Comparison of ENCODE assay signal across 8 mouse cellular contexts in the genomic region with DNA sequence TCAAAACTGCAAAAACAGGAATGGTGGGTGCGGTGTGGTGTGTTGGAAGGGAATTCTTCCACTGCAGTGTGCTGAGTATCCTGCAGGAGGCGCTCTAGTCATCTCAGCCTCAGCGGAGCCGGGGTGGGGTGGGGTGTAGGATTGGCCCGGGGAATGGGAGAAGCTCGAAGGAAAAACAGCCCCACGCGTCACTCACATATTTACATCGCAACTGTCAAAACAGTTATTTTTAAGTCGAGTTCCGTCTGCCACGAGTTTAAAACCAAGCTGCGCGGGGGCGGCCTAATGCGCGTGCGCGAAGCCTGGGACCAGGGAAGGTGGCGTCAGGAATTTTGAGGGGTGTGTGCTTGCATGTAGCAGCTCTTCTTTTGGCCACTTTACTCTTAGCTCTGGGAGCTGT. TPM values are rescaled to one million over a fixed set of nuclear protein-coding genes. Genes with fewer than 3 reads are reported as not detected.
DNase-seq lines count a peak whose midpoint lies in the region; ATAC-seq and TF ChIP-seq lines count a peak whose summit lies in the region.

No protein-coding gene starts in this region.

- H3K36me3 ChIP-seq in intestine, embryonic 16.5 days (ENCODE audit: control insufficient read depth, insufficient read depth, low read length): no peaks in the 10 kb centered on the region
- H3K36me3 ChIP-seq in small intestine, adult 2 months (ENCODE audit: control insufficient read depth, insufficient read depth, low read length): no peaks in the 10 kb centered on the region

- H3K27ac ChIP-seq in intestine, embryonic 16.5 days (ENCODE audit: low read length): no peak overlapping the region
- no peak overlapping the region for H3K27ac ChIP-seq in small intestine, adult 2 months (ENCODE audit: insufficient read depth, low read depth, low read length)

- intact Hi-C loops in gastrocnemius, postnatal 14 days (cut with DNase I; ENCODE audit: low total_unique reads): no loop called here
- intact Hi-C loops in left cerebral cortex, postnatal 10 days (cut with DNase I): loop anchor here (5.0 kb wide), 1 partner anchor 95 kb away; no protein-coding TSS in a partner anchor

- peak overlapping the region; percentile 49 for H3K4me2 ChIP-seq in intestine, embryonic 16.5 days (ENCODE audit: low read depth, low read length)

- H3K27me3 ChIP-seq in intestine, embryonic 16.5 days (replicated peaks; ENCODE audit: control insufficient read depth, insufficient read depth, low read length): peaks cover 11% of the 10 kb centered on the region; the same call in 1 of the 2 replicates
- peaks cover 2% of the 10 kb centered on the region; the same call in 1 of the 2 replicates for H3K27me3 ChIP-seq in small intestine, adult 2 months (ENCODE audit: control insufficient read depth, insufficient read depth, low read length)

- WGBS in intestine, embryonic 16.5 days: 4% methylated on average over 20 of the region's 20 CpGs
- WGBS in small intestine, adult 2 months: 7% methylated on average over 20 of the region's 20 CpGs

- peak; percentile 43 for DNase-seq in cerebellum, adult 11 months
- peak; percentile 48 for DNase-seq in gastrocnemius, postnatal 14 days
- DNase-seq in left cerebral cortex, postnatal 10 days (ENCODE audit: extremely low spot score in 1 of 2, low spot score in 2 of 2): peak; percentile 86 to 88

- no peaks in the 10 kb centered on the region for H3K9me3 ChIP-seq in intestine, embryonic 16.5 days (ENCODE audit: control insufficient read depth, low read length)

- ATAC-seq in cerebellum, adult (ENCODE audit: insufficient number of reproducible peaks, low FRiP score, low TSS enrichment): no peak
- ATAC-seq in common myeloid progenitor, adult 5-6 weeks (replicated peaks; ENCODE audit: low read depth, poor library complexity, severe bottlenecking): peak; percentile 64
- no peak; the same call in 1 of the 2 replicates for ATAC-seq in intestine, embryonic 16.5 days
- 0 out of 2 replicates have a peak, but pooled peaks have one; percentile 33 for ATAC-seq in megakaryocyte, adult 5-6 weeks (ENCODE audit: poor library complexity, severe bottlenecking)

- TF ChIP-seq POLR2A in small intestine, adult 2 months (IDR thresholded peaks at IDR 0.05; ENCODE audit: low read depth, low read length): no peak

- H3K4me3 ChIP-seq in intestine, embryonic 16.5 days (ENCODE audit: low read length): peak overlapping the region; percentile 36
- H3K4me3 ChIP-seq in small intestine, adult 2 months (ENCODE audit: low read depth, low read length): peak overlapping the region; percentile 21

- H3K9ac ChIP-seq in intestine, embryonic 16.5 days (ENCODE audit: low read depth, low read length): no peak overlapping the region

- no peaks in the 10 kb centered on the region for H3K4me1 ChIP-seq in intestine, embryonic 16.5 days (ENCODE audit: control insufficient read depth, insufficient read depth, low read length)
- no peaks in the 10 kb centered on the region for H3K4me1 ChIP-seq in small intestine, adult 2 months (ENCODE audit: control insufficient read depth, insufficient read depth, insufficient read length, low read length)

- TF ChIP-seq CTCF in small intestine, adult 2 months (IDR thresholded peaks at IDR 0.05; ENCODE audit: extremely low read depth, insufficient read length, insufficient replicate concordance, low read depth, low read length): peak; percentile 72; the same call in 1 of the 2 replicates

RNA-seq across cellular contexts. Expression of a gene that starts 17.3 kb away (rescaled TPM):
- not detected in 2 replicates for total RNA-seq in common myeloid progenitor, adult 5-6 weeks (2017)
- total RNA-seq in gastrocnemius, postnatal 14 days (2021): not detected
- not detected in 2 replicates for polyA plus RNA-seq in intestine, embryonic 16.5 days (2015; fragmentation: Nextera tagmentation; extraction: Ambion mirVana)
- not detected for total RNA-seq in left cerebral cortex, postnatal 10 days (2021)
- not detected in 2 replicates for total RNA-seq in megakaryocyte, adult 5-6 weeks (2015)
- total RNA-seq in megakaryocyte, adult 5-6 weeks (2017): not detected in 2 replicates
- not detected in 2 replicates for polyA plus RNA-seq in small intestine, adult 2 months (2012; rRNA removed)

RNA-seq across cellular contexts. Expression of a gene that starts 21.0 kb away (rescaled TPM):
- total RNA-seq in common myeloid progenitor, adult 5-6 weeks (2017): not detected in 2 replicates
- total RNA-seq in gastrocnemius, postnatal 14 days (2021): not detected
- 0.04 and 0.07 TPM in 2 replicates for polyA plus RNA-seq in intestine, embryonic 16.5 days (2015; fragmentation: Nextera tagmentation; extraction: Ambion mirVana)
- 1 to 10 TPM; 3.2 TPM for total RNA-seq in left cerebral cortex, postnatal 10 days (2021)
- not detected in 2 replicates for total RNA-seq in megakaryocyte, adult 5-6 weeks (2015)
- total RNA-seq in megakaryocyte, adult 5-6 weeks (2017): not detected in 2 replicates
- polyA plus RNA-seq in small intestine, adult 2 months (2012; rRNA removed): not detected in 2 replicates

RNA-seq across cellular contexts. Expression of a gene that starts 21.0 kb away (rescaled TPM):
- not detected in 2 replicates for total RNA-seq in common myeloid progenitor, adult 5-6 weeks (2017)
- not detected for total RNA-seq in gastrocnemius, postnatal 14 days (2021)
- polyA plus RNA-seq in intestine, embryonic 16.5 days (2015; fragmentation: Nextera tagmentation; extraction: Ambion mirVana): not detected in 2 replicates
- total RNA-seq in left cerebral cortex, postnatal 10 days (2021): 1 to 10 TPM; 4.4 to 5.2 TPM
- total RNA-seq in megakaryocyte, adult 5-6 weeks (2015): not detected in 2 replicates
- total RNA-seq in megakaryocyte, adult 5-6 weeks (2017): not detected in 2 replicates
- polyA plus RNA-seq in small intestine, adult 2 months (2012; rRNA removed): 0.09 and 0.10 TPM in 2 replicates

Comparison
In these comparisons a context has a peak if more than half of its experiments do, and no peak if none do; other contexts are left out.
1. ATAC-seq: peak in common myeloid progenitor, adult 5-6 weeks (single experiment) and megakaryocyte, adult 5-6 weeks (single experiment); none in cerebellum, adult (single experiment) and intestine, embryonic 16.5 days (single experiment).
2. Peak in every context shown above with its lines, with median percentiles within 50 percentile points of each other: DNase-seq.